Mouse (Mus musculus) gastrocnemius, postnatal 36 days (tissue): ENCODE results near the gene Mpl. TPM values are rescaled to one million over a fixed set of nuclear protein-coding genes. Genes with fewer than 3 reads are reported as not detected.
A peak's percentile ranks its signal among the peaks of the same experiment; 100 is the strongest.

Source experiments
- DNase-seq, 2 experiments: peaks; one replicate each; pipeline ENCODE4 v3.0.0; 2022
- intact Hi-C: fragments of 180-260 bp; cut with DNase I; formaldehyde crosslinking; loops from one replicate; pipeline ENCODE4 v1.15.1; 2025
- total RNA-seq, 2 experiments: library from RNA; stranded (reverse); gene quantifications; 2 replicates each; pipeline ENCODE4 v1.2.3; 2021

Mpl gene
- total RNA-seq, 2 experiments from 2014 or later: not detected

GRCm38 (mm10) chr4:118428531-118429214, 28.6 kb downstream of the Mpl start:
- no peak for DNase-seq
- intact Hi-C loops: no loop called here

GRCm38 (mm10) chr4:118427768-118428451, 29.4 kb downstream of the Mpl start, which contains the start of gene Elovl1:
Gene Elovl1 (plus strand): TSS chr4:118428093.
- intact Hi-C loops: no loop called here

GRCm38 (mm10) chr4:118427415-118427767, 29.9 kb downstream of the Mpl start:
- intact Hi-C loops: no loop called here

More at GRCm38 (mm10) chr4:118427768-118428451, 29.4 kb downstream of the Mpl start, which contains the start of gene Elovl1:
- peak; percentile 83 to 88 for DNase-seq

GRCm38 (mm10) chr4:118425374-118425773, 31.9 kb downstream of the Mpl start:
- intact Hi-C loops: no loop called here
- DNase-seq: no peak

More at GRCm38 (mm10) chr4:118427415-118427767, 29.9 kb downstream of the Mpl start:
- DNase-seq: no peak

- intact Hi-C loops: no loop called here
Observed at GRCm38 (mm10) chr4:118424541-118425160, 32.7 kb downstream of the Mpl start.

GRCm38 (mm10) chr4:118421384-118421783, 35.9 kb downstream of the Mpl start:
- DNase-seq: no peak
- intact Hi-C loops: no loop called here

More at GRCm38 (mm10) chr4:118424541-118425160, 32.7 kb downstream of the Mpl start:
- no peak for DNase-seq

GRCm38 (mm10) chr4:118417112-118417797, 40.1 kb downstream of the Mpl start:
- intact Hi-C loops: no loop called here

GRCm38 (mm10) chr4:118416329-118416728, 41.0 kb downstream of the Mpl start:
- no peak for DNase-seq
- intact Hi-C loops: no loop called here

More at GRCm38 (mm10) chr4:118417112-118417797, 40.1 kb downstream of the Mpl start:
- DNase-seq: no peak

- DNase-seq: no peak
- intact Hi-C loops: no loop called here
Observed at GRCm38 (mm10) chr4:118415779-118416178, 41.5 kb downstream of the Mpl start.

GRCm38 (mm10) chr4:118413553-118413952, 43.8 kb downstream of the Mpl start:
- intact Hi-C loops: no loop called here
- DNase-seq: no peak

GRCm38 (mm10) chr4:118410871-118411270, 46.4 kb downstream of the Mpl start:
- intact Hi-C loops: no loop called here
- no peak for DNase-seq

- DNase-seq: peak; percentile 80 to 84
- intact Hi-C loops: no loop called here
Observed at GRCm38 (mm10) chr4:118409142-118409900, 48.0 kb downstream of the Mpl start, which contains the start of the genes Szt2 and Med8. Gene Szt2 (minus strand): TSS chr4:118409273. Gene Med8 (plus strand): TSS chr4:118409337.

- no peak for DNase-seq
- intact Hi-C loops: no loop called here
Observed at GRCm38 (mm10) chr4:118402701-118403100, 54.6 kb downstream of the Mpl start.

GRCm38 (mm10) chr4:118401918-118402317, 55.4 kb downstream of the Mpl start:
- no peak for DNase-seq

GRCm38 (mm10) chr4:118401421-118401820, 55.9 kb downstream of the Mpl start:
- intact Hi-C loops: no loop called here

More at GRCm38 (mm10) chr4:118401918-118402317, 55.4 kb downstream of the Mpl start:
- intact Hi-C loops: no loop called here

GRCm38 (mm10) chr4:118398400-118398799, 58.9 kb downstream of the Mpl start:
- DNase-seq: no peak
- intact Hi-C loops: no loop called here

More at GRCm38 (mm10) chr4:118401421-118401820, 55.9 kb downstream of the Mpl start:
- no peak for DNase-seq

GRCm38 (mm10) chr4:118396433-118396832, 60.9 kb downstream of the Mpl start:
- intact Hi-C loops: no loop called here
- DNase-seq: no peak

GRCm38 (mm10) chr4:118395289-118395688, 62.0 kb downstream of the Mpl start:
- intact Hi-C loops: no loop called here
- no peak for DNase-seq

GRCm38 (mm10) chr4:118394505-118394904, 62.8 kb downstream of the Mpl start:
- intact Hi-C loops: no loop called here
- DNase-seq: no peak
